Mouse (Mus musculus) erythroblast, embryonic 14.5 days (primary cell): ENCODE results near the gene Eln. TPM values are rescaled to one million over a fixed set of nuclear protein-coding genes. Genes with fewer than 3 reads are reported as not detected.

ENCODE experiments used
- H3K27me3 ChIP-seq: 2 replicates; pipeline ENCODE4 v1.6.1; 2012; ENCODE audit warnings: inconsistent platforms; ENCODE audit not compliant: control insufficient read depth
- H3K36me3 ChIP-seq: 2 replicates; pipeline ENCODE4 v1.6.1; 2012; ENCODE audit warnings: mild to moderate bottlenecking, inconsistent platforms; ENCODE audit not compliant: control insufficient read depth
- H3K4me1 ChIP-seq: 2 replicates; pipeline ENCODE4 v1.6.1; 2012; ENCODE audit warnings: inconsistent platforms; ENCODE audit not compliant: control insufficient read depth
- H3K4me3 ChIP-seq: replicated peaks from 2 replicates; pipeline ENCODE3; 2012; ENCODE audit warnings: moderate library complexity, mild to moderate bottlenecking, inconsistent platforms
- H3K9me3 ChIP-seq: 2 replicates; pipeline ENCODE4 v1.6.1; 2012; ENCODE audit warnings: low read length, inconsistent platforms, mixed read lengths; ENCODE audit not compliant: control insufficient read depth
- GATA1 ChIP-seq: IDR thresholded peaks from 2 replicates; pipeline ENCODE4 v1.6.1; 2012; ENCODE audit warnings: low read length, inconsistent platforms, mixed read lengths
- TAL1 ChIP-seq: IDR thresholded peaks from 3 replicates; pipeline ENCODE4 v1.6.1; 2012; ENCODE audit warnings: low read length, inconsistent platforms, mixed read lengths
- polyA plus RNA-seq: library from polyadenylated mRNA; stranded (reverse); fragments of >175 nt; gene quantifications from 2 replicates; pipeline ENCODE4 v1.2.3, GENCODE M21; 2012

Eln gene
- not detected in 2 replicates for polyA plus RNA-seq

DNA sequence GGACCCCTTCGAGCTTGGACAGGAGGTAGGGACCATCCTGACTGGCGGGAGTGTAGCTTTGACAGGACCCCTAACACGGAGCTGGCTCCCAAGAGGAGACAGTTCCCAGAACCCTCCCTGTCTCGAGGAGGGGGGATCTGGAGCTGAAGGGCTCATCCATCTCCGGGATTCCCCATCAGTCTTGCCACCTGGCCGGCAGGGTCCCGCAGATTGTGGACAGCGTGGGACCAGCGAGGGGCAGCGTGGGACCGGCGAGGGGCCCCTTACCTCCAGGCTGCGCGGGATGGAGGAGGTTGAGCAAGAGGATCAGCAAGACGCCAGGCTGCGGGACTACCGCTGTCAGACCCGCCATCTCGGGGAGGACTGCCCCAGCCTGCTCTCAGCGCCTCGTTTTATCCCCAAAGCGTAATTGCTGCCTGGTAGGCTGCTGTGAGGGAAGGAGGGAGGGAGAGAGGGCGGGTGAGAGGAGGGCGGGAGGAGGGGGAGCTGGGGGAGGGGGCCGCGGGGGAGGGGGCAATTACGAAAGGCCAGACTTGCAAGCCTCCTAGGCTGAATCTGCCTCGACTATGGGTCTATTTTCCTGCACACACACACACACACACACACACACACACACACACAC lies at the start of gene Eln:
Eln (minus strand) TSS at position 434 of the 622 bp plus-strand sequence.
- no peak within 1 kb of the TSS for H3K4me3 ChIP-seq
- H3K9me3 ChIP-seq: no peaks in the 10 kb centered on the region
- TF ChIP-seq TAL1: no peak
- TF ChIP-seq GATA1: no peak
- peaks cover 10% of the 10 kb centered on the region for H3K27me3 ChIP-seq
- H3K4me1 ChIP-seq: no peaks in the 10 kb centered on the region; the same call in 1 of the 2 replicates
- no peaks in the 10 kb centered on the region for H3K36me3 ChIP-seq

DNA sequence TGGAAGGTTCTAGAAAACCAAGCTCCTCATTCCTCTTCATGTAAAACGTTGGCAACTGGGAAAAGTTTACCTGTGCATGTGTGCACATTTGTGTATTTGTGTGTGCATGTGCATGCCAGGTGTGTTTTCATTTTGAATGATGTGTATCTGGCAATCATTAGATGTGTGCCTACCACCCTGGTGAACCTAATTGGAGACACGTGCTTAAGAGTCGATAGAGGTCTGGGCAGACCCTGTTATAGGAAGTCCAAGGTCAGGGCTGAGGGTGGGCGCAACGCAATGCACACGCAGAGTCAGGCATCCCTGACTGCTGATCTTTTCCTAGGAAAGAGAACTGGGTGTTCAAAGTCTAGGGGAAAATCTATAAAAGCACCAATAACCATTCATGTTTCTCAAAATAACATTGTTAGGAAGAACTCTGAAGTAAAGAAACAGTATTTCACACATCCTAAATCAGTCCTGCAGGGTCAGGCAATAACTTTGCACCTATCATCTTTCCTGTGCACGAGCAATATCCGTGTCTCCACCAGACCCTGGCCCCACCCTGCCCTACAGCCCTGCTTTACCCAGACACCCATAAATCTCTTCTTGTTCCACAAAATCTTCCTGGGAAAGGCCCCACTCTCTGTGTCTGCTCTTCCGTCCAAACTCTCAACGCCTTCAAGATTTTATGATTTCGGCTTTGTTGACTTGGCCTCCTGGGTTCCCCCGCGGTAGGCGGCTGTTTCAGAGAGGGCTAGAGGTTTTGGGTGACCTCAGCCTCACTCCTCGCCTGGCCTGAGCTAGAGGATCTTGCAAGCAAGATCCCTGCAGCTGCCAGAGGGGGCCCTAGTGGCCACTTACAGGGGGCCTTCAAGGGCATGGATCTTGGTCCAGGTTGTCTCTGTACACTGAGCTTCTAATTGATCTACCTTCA lies 43.2 kb upstream of the Eln start:
- TF ChIP-seq TAL1 (no peak), GATA1 (no peak)
- H3K4me3 ChIP-seq: no peak overlapping the region
- H3K4me1 ChIP-seq: no peaks in the 10 kb centered on the region
- no peaks in the 10 kb centered on the region for H3K36me3 ChIP-seq
- H3K27me3 ChIP-seq: no peaks in the 10 kb centered on the region
- H3K9me3 ChIP-seq: peaks cover 16% of the 10 kb centered on the region

DNA sequence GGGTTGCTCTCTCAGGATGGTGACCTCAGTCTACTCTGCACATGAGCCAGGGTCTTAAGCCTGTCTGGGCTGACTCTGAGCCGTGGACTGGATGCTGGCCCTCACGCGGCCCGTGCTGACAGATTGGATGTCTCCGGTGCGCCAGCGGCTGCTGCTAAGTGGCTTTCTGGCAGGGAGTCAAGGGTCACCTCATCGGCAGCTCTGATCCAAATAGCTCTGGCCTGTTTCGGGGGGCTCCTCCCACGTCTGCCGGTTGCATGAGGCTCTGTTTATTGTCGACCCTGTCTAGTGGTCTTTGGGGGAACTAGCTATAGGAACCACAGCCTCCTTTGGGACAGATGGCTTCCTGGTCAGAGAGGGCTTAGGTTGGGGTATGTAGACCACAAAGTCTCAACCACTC lies 41.1 kb upstream of the Eln start:
- no peaks in the 10 kb centered on the region for H3K27me3 ChIP-seq
- H3K36me3 ChIP-seq: no peaks in the 10 kb centered on the region
- no peaks in the 10 kb centered on the region for H3K4me1 ChIP-seq
- H3K4me3 ChIP-seq: no peak overlapping the region
- H3K9me3 ChIP-seq: peaks cover 16% of the 10 kb centered on the region
- TF ChIP-seq TAL1 (no peak), GATA1 (no peak)

DNA sequence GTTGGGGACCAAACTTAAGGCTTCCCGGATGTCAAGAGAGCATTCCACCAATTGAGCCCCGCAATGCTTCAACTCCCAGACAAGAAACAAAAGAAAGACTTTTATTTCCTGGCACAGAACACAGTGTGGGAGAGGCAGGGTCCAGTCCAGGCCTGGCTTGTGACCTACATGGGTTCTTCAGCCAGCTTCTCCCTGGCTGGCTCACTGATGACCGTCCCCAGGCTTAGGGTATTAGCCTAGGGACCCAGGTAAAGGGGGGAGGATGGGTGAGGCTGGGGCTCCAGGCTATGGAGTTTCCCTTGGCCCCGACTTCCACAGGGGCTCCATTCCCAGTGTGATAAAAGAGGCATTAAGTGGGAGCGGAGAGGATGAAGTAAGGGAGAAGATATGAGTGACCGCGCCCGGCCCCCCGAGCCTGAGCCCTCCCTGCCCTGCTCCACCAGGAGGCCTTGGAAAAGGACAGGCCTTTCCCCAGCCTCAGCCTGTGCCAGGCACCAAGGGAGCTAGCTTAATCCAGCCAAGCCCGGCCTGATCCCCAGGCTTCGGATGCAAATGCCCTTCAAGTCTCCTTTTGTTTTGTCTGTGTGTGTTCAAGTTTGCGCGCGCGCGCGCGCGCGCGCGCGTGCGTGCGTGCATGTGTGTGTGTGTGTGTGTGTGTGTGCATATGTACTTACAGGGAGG lies 38.7 kb upstream of the Eln start:
- peaks cover 2% of the 10 kb centered on the region for H3K9me3 ChIP-seq
- H3K4me1 ChIP-seq: no peaks in the 10 kb centered on the region
- H3K27me3 ChIP-seq: no peaks in the 10 kb centered on the region
- no peak overlapping the region for H3K4me3 ChIP-seq
- TF ChIP-seq TAL1 (no peak), GATA1 (no peak)
- H3K36me3 ChIP-seq: no peaks in the 10 kb centered on the region

DNA sequence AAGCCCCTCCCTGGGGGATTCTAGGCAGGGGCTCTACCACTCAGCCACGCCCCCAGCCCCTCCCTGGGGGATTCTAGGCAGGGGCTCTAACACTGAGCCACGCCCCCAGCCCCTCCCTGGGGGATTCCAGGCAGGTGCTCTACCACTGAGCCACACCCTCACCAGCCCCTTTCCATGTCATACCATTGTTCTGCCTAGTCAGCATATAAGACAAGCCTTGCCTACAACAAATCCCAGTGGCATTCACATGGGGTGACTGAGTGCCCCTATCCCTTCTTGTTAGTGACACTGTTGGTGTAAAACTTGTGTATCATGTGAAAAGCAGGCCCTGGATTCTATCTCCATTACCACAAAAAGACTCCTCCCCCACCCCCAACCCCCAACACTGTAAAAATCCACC lies 36.7 kb upstream of the Eln start:
- Histone ChIP-seq H3K4me1 (no peaks in the 10 kb centered on the region), H3K27me3 (no peaks in the 10 kb centered on the region), H3K36me3 (no peaks in the 10 kb centered on the region), H3K4me3 (no peak overlapping the region), H3K9me3 (no peaks in the 10 kb centered on the region)
- TF ChIP-seq TAL1: no peak

DNA sequence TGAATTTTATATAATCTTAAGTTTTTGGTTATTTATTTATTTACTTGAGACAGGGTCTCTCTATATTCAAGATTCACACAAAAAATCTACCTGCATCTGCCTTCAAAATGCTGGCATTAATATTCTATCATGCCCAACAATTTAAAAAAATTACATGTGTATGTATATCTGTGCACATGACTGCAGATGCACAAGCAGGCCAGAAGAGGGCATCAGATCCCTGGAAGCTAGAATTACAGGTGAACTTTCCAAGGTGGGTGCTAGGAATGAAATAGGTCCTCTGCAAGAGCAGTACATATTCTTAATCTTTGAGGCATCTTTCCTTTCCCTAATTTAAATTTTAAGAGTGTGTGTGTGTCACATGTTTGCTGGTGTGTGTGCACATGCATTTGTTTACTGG lies 33.8 kb upstream of the Eln start:
- TF ChIP-seq GATA1 (no peak), TAL1 (no peak)
- Histone ChIP-seq H3K9me3 (no peaks in the 10 kb centered on the region), H3K27me3 (no peaks in the 10 kb centered on the region), H3K36me3 (no peaks in the 10 kb centered on the region), H3K4me1 (no peaks in the 10 kb centered on the region), H3K4me3 (no peak overlapping the region)

DNA sequence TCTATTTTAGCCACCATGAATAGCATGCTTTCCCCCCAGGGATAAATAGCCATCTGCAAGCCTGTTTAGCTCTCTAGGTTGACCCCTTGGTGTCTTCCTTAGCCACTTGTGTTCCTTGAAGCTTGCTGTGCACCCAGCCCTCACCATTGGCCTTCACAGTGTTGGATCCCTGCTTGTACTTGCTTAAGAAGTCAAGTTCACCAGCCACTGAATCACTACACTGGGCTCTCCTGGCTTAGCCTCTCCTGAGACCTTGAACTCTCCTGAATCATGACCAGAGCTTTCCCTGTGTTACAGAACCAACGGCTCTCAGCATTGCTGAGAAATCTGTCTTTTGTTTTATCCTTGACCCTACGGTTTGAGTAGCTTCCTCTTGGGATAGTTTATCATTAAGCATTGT lies 33.0 kb upstream of the Eln start:
- TF ChIP-seq TAL1: no peak
- TF ChIP-seq GATA1: no peak
- Histone ChIP-seq H3K4me1 (no peaks in the 10 kb centered on the region), H3K36me3 (no peaks in the 10 kb centered on the region), H3K4me3 (no peak overlapping the region), H3K9me3 (no peaks in the 10 kb centered on the region), H3K27me3 (no peaks in the 10 kb centered on the region)

DNA sequence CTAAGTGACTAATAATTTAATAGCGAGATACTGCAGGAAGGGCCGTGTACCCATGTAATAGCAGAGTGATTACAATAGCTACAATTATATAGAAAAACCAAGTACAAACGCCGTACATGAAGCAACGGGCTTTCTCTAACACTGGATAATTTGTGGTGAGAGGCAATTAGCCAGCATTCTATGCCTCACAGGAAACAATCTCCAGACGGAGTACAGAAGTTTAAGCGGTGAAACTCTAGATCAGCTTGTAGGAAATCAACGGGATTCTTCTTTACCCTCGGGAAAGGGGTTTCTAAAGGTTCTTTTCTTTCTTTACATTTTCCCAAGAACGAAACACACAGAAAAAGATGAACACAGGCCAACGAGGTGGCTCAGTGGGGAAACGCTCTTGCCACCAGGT lies 29.4 kb upstream of the Eln start:
- no peak for TF ChIP-seq GATA1
- TF ChIP-seq TAL1: no peak
- H3K27me3 ChIP-seq: no peaks in the 10 kb centered on the region
- no peaks in the 10 kb centered on the region for H3K36me3 ChIP-seq
- no peaks in the 10 kb centered on the region for H3K4me1 ChIP-seq
- H3K4me3 ChIP-seq: no peak overlapping the region
- no peaks in the 10 kb centered on the region for H3K9me3 ChIP-seq

DNA sequence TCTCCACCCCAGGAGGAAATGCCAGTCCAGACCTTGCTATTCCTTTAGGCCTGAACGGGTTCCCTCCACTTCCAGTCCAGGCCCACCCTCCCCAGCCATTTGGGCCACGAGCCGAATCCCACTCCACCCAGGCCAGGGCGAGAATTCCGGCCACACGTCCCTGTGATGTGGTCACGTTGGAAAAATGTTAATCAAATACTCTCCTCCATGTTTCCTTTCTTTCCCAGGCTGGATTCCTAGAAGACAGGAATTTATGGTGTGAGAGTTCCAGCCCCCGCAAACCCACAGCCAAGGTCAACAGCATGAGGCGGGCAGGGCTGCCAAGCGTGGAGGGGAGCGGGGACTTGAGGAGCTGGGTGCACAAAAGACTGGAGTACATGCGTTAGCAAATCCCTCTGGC lies 25.4 kb upstream of the Eln start:
- Histone ChIP-seq H3K4me3 (no peak overlapping the region), H3K27me3 (no peaks in the 10 kb centered on the region), H3K36me3 (no peaks in the 10 kb centered on the region), H3K4me1 (no peaks in the 10 kb centered on the region), H3K9me3 (no peaks in the 10 kb centered on the region)
- TF ChIP-seq GATA1 (no peak), TAL1 (no peak)

DNA sequence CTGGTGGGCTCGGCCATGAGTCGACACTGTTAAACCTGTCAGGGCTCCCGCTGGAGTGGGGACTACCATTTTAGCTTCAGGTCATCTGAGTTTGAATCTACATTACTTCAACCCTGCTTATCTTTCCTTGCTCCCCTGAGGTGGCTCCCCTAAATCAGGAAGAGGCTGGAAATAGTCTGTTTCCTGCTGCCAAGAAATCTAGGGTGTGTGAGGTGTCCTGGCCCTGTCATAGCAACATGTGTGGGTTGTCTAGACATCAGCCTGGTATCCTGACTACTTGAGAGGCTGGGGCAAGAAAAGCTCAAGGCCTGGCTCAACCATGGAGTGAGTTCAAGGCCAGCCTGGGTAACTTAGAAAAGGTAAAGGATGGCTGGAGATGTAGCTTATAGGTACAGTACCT lies 24.6 kb upstream of the Eln start:
- TF ChIP-seq GATA1 (no peak), TAL1 (no peak)
- Histone ChIP-seq H3K4me3 (no peak overlapping the region), H3K27me3 (no peaks in the 10 kb centered on the region), H3K4me1 (no peaks in the 10 kb centered on the region), H3K9me3 (no peaks in the 10 kb centered on the region), H3K36me3 (no peaks in the 10 kb centered on the region)
